Mouse (Mus musculus): ENCODE measurements around the gene Scube2.

DNA sequence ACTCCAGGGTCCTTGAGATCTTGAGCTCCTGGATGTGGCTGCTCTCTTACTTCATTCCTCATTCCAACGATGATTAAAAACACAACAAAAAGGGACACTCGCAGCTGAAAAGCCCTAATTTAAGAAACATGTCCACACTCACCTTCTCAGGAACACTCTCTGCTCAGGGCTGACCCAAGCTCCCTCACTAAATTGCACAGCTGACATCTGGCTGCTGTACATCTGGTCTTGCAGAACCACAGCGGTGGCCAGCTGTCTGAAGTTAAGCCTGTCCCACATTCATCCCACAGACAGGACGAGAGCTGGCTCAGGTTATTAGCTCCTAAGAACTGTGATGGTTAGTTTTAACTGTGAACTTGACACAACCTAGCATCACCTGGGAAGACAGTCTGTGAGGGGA is 26.3 kb upstream of the Scube2 start:
- TF ChIP-seq CTCF (IDR thresholded peaks at IDR 0.05) (no peak), POLR2A (IDR thresholded peaks at IDR 0.05; ENCODE audit: insufficient read depth, low read depth, low read length) (no peak), EP300 (IDR thresholded peaks at IDR 0.05; ENCODE audit: insufficient read depth, low read depth, low read length) (no peak)

Data from heart, adult 2 months (tissue).